Mouse (Mus musculus) right cerebral cortex, postnatal 14 days (tissue): ENCODE data around the gene E2f6.

Experiments
- DNase-seq: peaks from one replicate; pipeline ENCODE4 v3.0.0; 2022

The E2f6 gene

GRCm38 (mm10) chr12:16850431-16851375, 39.9 kb downstream of the E2f6 start:
- DNase-seq: no peak

DNA sequence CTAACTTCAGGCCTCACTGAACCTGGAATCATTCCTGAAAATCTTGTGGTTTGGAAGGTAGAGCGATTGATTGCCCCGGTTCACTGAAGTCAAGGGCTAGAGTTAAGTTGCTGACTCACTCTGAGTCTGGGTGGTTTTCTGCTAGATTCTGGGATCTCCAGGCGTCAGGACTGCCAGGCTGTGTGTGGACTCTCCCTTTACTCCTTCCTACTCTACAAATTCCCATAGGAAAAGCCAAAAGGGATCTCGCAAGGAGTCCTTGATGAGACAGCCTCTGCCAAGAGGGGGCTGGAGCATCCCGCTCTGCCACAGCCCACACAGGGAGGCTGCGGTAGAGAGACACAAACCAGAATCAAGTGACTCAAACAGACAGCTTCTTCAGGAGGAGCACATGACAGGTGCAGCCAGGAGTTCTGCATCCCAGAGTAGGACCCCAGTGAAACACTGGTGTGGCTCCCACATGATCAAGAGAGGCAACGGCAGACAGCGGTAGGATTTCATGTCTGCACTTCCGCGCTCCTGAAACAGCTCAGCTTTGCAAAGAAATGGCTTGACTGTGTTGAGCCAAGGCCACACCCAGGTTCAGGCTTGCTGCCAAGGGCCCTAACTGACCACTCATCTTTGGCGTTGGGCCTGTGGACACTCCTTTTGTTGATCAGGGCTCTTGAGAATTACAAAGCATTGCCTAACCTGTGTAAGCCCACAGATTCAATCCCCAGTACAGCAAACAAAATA, 42.8 kb downstream of the E2f6 start:
- DNase-seq: no peak

DNA sequence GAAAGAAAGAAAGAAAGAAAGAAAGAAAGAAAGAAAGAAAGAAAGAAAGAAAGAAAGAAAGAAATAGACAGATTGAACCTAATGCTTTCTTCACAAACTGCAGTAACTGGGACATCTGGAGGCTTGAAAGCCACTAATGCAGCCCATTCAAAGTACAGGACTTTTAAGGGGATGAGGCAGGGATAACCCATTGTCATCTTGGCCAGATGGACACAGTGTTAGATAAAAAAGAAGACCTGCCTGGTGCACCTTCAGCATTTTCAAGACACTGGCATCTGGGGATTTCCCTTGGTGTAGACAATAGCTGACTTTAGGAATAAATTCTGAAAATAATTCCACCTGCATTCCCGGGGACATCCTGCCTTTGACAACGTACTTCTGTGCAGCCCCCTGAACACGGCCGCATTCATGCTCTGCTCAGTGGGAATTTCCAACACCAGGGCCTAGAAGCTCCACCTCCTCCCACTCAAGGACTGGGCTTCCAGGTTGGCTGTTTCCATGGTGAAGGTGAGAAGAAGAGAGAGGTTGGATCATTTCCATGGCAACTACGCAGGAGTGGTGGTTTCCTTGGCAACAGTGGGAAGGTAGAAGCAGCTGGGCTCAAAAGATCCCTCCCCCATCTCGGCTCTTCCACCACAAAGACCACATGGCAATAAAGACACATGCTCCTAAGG, 45.0 kb downstream of the E2f6 start:
- no peak for DNase-seq

GRCm38 (mm10) chr12:16856306-16856679, 45.5 kb downstream of the E2f6 start:
- DNase-seq: no peak

- DNase-seq: no peak
Measured at GRCm38 (mm10) chr12:16858081-16858480, 47.3 kb downstream of the E2f6 start.

DNA sequence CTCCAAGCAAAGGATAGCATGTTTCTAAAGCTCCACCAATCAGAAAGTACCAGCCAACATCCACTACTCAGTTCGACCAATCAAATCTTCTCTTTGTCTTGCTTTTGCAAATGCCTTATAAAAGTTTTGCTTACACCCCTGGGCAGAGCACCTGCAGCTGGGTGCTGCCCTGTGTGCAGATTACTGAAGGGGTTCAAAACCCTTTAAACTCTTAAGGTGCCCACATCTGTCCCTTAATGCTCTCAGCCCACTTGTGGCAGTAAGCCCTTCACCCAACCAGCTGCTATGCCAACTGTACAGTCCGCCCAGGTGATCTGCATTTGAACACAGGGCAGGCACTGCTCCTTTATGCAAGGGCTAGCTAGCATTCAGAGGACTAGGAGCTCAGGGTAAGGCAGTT, 49.0 kb downstream of the E2f6 start:
- DNase-seq: no peak

DNA sequence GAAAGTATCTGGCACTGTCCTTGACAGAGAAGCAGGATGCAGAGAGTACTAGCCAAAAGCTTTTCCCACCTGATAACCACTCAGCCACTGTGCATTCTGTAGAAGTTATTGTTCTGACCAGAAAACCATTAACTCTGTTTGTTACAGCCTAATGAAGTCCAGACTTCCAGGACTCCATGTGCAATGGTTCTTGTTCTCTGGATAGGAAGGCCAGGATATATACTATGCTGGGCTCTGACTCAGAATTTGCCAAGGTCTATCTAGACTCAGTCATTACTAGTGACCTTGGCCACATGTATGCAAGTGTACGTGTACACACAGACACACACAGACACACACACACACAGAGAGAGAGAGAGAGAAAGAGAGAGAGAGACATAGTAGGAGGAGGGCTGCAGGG, 49.8 kb downstream of the E2f6 start:
- DNase-seq: no peak

- no peak for DNase-seq
Measured at GRCm38 (mm10) chr12:16860961-16861360, 50.2 kb downstream of the E2f6 start.

- no peak for DNase-seq
Measured at GRCm38 (mm10) chr12:16864477-16864876, 53.7 kb downstream of the E2f6 start.

- no peak for DNase-seq
Measured at GRCm38 (mm10) chr12:16865871-16866270, 55.1 kb downstream of the E2f6 start.

GRCm38 (mm10) chr12:16866460-16866859, 55.7 kb downstream of the E2f6 start:
- no peak for DNase-seq

DNA sequence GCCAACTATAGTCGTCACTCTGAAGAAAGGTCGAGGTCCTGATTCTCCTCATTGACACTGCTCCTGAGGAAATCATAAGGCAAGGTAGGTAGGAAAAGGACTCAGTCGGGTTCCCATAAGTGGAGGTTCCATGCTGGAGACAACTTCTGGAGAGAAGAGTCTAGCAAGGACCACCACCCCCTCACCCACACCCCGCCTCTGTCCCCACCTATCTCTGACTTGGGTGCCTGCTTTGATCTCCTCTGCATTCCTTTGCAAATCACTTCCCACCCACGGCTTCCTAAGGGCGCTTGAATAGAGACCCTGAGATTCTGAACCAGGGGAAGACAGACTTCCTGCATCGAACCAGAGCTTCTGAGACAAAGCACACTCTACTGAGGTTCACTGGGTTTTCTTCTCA, 56.5 kb downstream of the E2f6 start:
- DNase-seq: no peak

DNA sequence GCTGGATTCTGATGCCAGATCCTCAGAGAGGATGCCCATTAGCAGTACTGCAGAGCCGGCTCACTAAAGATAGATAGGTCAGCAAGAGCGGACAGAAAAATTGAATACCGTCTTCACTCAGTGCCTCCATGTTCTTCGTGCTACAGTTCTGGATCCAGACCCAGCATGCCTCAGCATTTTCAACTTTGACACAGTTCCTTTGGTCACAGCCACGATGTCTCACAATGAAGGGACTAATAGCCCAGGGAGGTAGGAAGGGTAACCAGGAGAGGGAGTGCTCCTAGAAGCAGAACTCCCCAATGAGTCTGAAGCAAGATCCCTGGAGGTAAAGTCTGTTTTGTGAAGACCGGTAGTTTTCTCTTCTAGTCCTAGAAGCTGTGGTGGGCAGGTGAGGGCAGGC, 57.9 kb downstream of the E2f6 start:
- DNase-seq: no peak

- DNase-seq: no peak
Measured at GRCm38 (mm10) chr12:16869091-16869778, 58.5 kb downstream of the E2f6 start.

GRCm38 (mm10) chr12:16869870-16870404, 59.2 kb downstream of the E2f6 start:
- DNase-seq: no peak

- DNase-seq: no peak
Measured at GRCm38 (mm10) chr12:16870405-16871068, 59.8 kb downstream of the E2f6 start.

GRCm38 (mm10) chr12:16872006-16872405, 61.2 kb downstream of the E2f6 start:
- no peak for DNase-seq

GRCm38 (mm10) chr12:16872926-16873464, 62.2 kb downstream of the E2f6 start:
- DNase-seq: no peak

GRCm38 (mm10) chr12:16873549-16873948, 62.8 kb downstream of the E2f6 start:
- DNase-seq: no peak

- no peak for DNase-seq
Measured at GRCm38 (mm10) chr12:16874086-16874485, 63.3 kb downstream of the E2f6 start.

DNA sequence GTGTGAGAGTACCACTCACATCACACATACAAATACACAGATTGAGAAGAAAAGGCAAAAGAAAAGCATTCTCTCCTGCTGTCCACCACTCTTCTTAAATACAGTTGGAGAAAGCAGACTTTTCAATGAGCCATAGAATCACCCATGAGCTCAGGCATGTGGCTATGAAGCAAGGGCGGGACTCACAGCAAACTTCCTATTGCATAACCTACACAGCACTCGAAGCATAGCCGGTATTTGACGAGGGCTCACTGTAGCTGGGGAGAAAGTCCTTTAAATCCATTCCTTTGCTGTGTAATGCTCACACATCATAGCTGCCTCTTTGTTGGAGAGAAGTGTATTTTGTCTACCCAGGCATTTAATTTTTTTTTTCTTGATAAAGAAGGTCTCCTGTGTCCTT, 64.5 kb downstream of the E2f6 start:
- no peak for DNase-seq

GRCm38 (mm10) chr12:16875678-16876077, 64.9 kb downstream of the E2f6 start:
- DNase-seq: no peak
